Mouse (Mus musculus): ENCODE measurements around the gene Sorcs2.
A peak's percentile ranks its signal among the peaks of the same experiment; 100 is the strongest.

Sorcs2 gene

DNA sequence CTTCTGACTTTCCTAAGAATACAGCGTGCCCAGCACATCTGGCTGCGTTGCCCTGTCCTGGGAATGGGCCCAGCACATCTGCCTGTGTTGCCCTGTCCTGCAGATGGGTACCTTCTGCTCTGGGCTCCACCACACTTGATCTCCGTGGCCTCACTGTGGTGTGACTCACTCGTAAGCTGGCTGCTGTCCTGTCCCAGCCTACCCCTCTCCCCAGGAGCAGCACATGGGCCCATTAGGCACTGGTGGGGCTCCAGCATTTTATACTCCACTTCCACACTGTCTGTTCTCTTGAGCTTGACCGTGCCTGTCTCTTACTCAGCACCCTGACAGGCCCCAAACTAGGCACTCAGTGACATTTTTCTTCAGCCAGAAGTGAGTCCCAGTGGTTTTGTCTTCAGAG, 391.4 kb downstream of the Sorcs2 start:
- DNase-seq (ENCODE audit: low spot score in 2 of 2): no peak

DNA sequence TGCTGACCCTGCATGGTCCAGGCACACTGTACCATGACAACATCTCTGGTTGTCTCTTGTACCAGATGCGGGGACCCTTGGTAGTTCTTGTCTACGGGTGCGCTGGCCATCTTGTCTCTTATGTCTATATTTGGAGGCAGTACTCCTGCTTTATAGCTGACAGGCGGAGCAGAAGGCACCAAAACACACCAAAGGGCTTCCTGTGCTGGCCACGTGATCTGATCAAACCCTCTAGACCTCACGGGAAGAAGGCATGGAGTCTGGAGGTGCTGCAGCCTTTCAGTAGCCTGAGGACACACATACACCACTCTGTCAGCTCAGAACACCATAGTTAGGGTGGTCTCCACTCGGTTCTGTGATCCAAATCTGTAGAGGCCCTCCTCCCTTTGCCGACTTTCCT, 391.8 kb downstream of the Sorcs2 start:
- DNase-seq (ENCODE audit: low spot score in 2 of 2): no peak

DNA sequence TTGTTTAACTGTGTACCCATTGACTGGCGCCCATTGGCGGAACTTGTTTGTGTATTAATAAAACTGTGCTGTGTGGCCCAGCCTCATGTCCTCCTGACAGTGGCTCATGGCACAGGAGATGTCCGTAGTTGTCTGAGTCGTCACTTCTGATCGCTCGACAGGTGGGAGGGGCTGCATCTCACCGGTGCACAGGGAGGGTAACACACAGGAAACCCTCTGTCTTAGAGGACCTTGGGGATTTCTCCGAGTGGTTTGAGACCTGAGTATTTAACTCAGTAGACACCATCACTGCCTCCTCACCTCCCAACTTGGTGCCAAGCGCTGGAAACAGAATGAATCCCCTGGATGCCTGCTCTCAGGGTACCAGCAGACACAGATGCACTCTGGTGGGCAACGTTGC, 394.1 kb downstream of the Sorcs2 start:
- DNase-seq (ENCODE audit: low spot score in 2 of 2): no peak

DNA sequence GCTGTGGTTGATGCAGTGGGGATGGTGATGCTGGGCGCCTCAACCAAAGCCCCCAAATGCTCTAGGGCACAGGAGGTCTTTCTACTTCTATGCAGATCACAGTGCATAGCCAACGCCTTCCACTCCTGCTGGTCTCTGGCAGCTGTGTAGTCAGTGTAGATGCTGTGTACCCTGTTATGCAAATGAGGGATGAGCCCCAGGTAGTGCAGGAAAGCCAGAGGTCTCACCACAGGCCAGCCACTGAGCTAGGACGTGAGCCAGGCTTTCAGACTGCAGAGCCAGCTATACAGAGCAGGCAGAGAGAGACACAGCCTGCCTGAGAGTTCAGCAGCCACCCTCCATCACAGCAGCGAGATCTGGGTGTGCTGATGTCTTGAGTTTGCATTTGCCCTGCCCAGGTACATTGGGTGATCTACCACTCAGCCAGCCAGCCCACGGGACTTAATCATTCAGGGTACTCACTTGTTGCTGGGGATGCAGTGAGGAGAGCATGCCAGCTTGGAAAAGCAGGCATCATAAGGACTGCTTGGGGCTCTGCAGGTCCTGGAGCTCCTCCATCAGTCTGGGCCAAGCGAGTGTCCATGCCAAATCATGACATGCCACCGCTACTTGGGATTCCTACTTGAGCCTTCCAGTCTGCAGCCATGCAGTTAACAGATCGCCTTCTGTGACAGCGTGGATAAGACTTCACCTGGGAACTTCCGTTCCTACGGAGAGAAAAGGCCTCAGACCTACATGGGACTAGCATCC, 407.8 kb downstream of the Sorcs2 start:
- DNase-seq (ENCODE audit: low spot score in 2 of 2): no peak

DNA sequence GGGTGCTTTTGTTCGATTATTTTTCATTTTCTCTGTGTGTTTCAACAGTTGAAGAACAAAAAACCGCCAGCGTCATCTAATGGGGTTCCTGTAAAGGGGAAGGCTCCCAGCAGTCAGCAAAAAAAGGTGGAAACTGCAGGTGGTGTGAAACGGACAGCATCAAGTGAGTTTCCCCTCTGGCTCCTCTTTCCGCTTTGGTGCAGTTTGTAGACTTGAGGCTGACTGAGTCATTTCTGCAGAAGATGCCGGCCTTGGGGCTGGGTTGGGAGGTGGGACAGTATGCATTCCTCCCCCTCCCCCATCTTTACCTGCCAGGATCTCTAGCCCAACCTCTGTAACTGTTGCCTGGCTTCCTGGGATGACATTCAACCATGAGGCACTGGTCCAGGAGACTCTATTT, 408.4 kb downstream of the Sorcs2 start:
- DNase-seq (ENCODE audit: low spot score in 2 of 2): no peak

DNA sequence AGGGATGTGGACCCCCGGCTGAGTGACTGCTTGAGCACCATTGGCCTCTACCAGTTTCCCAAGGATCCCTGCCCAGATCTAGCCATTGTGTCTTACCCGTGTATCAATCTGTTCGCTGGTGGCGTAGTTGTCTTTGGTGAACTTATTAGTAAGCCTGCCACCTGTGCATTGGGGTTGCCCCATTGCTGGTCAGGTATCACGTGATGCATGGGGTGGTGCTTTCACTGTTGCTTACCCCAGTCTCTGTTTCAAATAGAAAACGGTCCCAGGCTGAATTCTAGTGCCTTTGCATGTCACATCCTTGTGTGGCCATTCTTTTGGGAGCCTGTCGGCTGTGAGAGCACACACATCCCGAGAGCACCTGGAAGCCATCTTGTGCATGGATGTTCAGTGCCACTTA, 409.9 kb downstream of the Sorcs2 start:
- no peak for DNase-seq (ENCODE audit: low spot score in 2 of 2)

DNA sequence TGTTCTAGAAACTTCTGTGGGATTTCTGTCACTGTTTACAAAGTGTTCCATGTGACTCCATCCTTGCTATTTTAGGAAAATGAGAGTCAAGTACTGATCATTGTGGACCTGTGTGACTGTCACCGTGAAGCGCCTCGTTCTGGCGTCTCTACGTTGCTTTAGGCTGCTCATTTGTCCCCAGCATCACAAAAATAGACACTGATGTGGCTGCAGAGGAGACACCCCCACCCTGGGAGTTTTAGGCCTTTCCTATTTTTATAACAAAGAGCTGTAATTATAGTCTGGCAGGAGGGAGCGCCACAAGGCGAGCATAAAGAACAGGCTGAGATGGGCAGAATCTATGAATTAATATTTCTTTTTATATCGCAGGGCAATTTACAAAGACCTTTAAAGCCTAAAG, 412.3 kb downstream of the Sorcs2 start:
- DNase-seq (ENCODE audit: low spot score in 2 of 2): no peak

DNA sequence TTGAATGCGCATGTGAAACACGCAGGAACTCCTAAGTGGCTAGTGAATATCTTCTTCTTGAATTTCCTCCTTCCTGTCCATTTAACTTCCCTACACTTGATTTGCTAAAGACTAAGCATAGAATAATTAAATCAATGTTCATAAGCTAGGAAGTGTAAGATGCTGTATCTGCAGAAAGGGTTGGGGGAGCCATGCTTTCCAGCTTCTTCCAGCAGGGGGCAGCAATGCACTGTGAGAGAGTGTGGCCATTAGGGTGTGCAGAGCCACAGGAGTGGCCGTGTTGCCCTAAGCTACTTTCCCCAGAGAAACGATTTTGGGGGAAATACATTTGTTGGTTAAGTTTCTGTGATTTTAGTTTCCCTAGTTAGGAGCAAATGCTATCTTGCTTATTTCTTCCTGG, 416.0 kb downstream of the Sorcs2 start:
- peak; percentile 65 to 84 for DNase-seq (ENCODE audit: low spot score in 2 of 2)

DNA sequence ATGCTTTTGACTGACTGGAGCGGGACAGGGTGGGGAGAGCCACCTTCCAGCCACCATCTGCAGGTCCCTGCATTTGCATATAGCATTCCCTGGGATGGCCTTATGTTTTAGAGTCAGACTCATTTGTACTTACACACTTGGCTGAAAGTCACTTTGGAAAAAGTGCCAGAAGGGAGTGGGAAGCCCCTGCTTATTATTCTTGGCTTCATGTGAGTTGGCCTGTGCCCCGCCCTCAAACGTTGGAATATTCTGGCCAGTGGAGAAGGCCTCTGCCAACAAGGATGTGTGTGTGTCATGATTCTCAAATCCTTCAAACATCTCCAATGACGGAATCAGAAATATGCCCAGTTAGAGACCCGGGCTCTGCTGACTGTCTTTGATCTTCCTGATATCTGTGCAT, 416.6 kb downstream of the Sorcs2 start:
- DNase-seq (ENCODE audit: low spot score in 2 of 2): no peak

DNA sequence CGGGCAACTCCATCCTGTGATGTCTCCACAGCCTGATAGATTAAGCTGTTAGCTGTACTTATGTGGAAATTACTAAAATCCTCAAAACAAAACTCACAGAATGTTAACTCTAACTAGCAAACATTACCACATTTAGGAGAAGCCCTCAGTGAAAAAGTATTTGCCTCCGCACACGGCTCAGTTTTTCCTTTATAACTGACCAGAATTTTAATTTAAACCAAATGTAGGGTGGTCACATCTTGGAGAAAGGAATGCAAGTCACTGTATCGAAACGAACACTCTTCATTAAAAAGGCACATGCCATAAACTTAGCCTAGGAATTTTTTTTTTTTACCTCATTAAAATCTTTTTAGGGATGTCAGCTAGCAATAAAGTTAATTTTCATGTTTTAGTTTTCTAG, 417.4 kb downstream of the Sorcs2 start:
- no peak for DNase-seq (ENCODE audit: low spot score in 2 of 2)

DNA sequence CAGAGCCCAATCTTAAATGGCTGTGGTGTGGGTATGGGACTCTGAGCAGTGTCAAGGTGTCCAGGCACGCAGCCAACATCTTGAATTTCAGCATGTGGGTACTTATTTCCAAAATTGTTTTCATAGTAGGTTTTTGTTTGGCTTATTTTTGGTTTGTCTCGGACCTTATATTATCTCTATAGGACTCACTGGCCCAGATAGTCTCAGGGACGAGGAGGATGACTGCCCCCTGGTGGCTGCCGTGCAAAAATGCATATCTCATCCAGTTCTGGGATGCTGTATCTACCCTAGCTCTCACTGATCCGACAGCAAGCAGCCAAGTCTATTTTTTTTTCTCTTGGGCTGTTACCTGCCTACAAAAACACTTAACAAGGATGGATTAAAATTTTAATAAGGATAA, 422.3 kb downstream of the Sorcs2 start:
- DNase-seq (ENCODE audit: low spot score in 2 of 2): peak; percentile 38 to 80

DNA sequence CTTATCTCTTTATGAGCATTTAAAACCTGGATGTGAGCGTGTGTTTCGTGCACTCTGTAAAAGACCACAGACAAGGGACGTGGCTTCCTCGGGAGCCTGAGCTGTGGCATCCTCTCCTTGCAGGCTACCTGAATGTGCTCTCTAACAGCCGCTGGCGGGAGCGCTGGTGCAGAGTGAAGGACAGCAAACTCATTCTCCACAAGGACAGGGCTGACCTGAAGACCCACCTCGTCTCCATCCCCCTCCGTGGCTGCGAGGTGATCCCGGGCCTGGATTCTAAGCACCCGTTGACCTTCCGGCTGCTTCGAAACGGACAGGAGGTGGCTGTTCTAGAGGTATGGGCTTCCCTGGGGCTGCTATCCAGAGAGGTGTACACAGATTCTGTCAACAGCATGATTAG, 423.7 kb downstream of the Sorcs2 start:
- DNase-seq (ENCODE audit: low spot score in 2 of 2): no peak

DNA sequence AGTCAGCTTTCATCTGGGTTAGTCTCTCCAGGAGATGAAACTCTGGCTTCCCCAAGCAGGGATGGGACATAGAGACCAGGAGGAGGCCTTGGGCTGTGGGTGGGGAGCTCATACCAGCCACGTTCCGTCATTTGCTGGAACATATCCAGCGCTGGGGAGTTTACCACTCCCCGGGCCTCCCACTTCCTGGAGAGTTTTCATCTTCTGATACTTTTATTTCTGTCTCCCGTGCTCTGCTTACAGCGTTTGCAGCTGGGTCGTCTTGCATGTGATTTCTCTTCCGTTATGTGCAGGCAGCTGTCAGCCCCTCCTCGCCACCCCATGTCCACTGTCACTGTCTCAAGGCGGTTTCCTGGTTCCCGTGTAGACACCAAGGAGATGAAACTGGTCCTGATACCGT, 424.1 kb downstream of the Sorcs2 start:
- DNase-seq (ENCODE audit: low spot score in 2 of 2): peak in 1 of 2 experiments; percentile 45

DNA sequence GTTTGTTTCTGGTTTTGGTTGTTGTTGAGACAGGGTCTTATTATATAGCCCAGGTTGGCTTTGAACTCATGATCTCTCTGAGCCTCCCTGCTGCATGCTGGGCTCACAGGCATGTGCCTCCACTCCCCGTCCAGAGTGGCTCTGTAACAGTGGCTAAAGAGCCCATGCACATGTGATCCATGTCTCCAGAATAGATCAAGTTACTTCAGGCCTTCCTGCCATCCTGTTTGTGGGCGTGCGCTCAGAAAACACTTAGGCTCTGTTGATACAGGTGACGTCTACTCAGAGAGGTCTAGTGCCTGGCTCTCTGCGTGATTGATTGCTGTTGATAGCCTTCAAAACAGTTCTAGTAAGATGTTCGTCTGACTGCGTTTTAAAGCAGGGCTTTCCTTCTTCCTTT, 425.2 kb downstream of the Sorcs2 start:
- no peak for DNase-seq (ENCODE audit: low spot score in 2 of 2)

DNA sequence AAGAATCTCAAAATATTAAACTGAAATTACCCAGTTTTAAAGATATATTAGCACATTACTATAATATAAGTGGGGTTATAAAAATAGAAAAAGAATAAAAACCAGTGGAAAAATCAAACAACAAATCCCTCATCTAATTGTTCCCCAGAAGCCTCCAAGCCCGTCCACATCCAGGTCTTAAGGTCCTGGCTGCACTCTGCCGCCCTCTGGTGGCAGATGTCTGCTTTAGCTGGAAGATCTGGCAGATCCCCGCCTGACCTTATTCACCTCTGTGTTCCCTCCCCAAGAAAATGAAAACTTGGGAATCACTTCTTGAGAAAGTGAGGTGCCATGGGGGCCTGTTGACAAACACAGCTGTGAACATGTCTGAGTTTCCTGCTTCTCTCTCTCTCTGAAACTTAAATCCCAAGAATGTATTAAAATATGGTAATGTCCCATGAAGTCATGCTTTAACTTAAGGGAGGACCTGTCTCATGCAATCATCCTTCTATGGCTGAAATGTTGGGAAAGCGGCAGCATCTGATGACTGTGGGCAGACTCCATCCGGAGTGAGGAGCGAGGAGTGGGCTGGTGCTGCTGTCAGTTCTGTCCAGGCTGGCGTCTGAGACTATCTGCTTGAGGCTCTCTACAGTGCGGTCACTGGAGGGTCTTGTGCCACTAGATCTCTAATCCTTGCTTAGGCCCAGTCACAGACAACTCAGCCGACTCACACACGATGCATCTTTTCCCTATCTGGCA, 425.9 kb downstream of the Sorcs2 start:
- peak; percentile 21 to 76 for DNase-seq (ENCODE audit: low spot score in 2 of 2)

DNA sequence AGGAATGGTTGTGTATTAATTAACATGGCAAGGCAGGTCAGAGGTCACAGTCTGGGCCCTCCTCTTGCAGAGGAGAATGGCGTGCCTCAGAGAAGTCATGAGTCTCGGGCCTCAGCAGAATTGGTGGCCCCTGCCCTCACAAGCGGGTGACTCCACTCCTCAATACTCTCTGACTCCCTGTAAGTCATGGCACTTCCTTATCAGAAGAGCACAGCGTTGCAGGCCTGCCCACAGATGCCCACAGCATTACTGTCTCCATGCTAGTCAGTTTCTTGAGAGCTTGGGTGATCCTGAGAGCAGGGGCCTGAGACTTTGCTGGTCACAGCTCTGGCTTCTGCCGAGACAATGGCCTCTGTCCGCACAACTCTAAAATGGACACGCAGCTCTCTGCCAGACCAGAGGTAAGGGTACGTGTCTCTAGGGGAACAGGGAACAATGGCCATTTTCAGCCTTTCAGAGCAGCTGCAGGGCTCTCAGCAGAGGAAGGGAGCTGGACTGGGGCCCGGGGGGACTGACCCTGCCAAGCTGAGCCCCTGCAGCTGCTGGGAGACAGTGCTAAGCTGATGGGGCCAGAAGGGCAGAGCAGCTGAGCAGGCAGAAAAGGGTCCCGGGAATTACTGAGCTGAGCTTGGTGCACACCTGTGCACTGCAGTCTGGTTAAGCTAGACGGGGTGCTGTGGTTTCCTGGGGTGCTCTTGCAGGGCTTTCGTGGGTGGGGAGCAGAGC, 427.4 kb downstream of the Sorcs2 start:
- peak in 1 of 2 experiments; percentile 23 for DNase-seq (ENCODE audit: low spot score in 2 of 2)

DNA sequence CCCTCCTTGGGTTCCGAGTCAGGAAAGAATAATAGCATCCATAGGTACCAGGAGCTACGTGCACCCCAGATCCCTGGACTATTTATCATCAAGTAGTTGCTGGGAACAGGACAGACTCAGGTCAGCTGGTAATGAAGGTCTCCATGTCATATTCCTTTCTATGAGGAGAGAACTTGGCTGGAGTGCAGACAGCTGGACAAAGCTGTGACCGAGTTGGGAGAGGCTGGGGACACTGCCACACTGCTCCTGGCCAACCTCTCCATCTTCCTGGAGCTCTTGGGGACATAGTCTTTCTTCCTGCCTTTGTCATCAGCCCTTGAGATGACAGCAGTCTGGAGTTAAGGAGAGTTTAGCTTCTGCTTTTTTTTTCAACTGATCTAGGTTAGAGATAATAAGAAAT, 428.1 kb downstream of the Sorcs2 start:
- DNase-seq (ENCODE audit: low spot score in 2 of 2): no peak
